Mouse (Mus musculus) midbrain, postnatal 0 days (tissue): ENCODE data around the gene Nsf. TPM values are rescaled to one million over a fixed set of nuclear protein-coding genes. Genes with fewer than 3 reads are reported as not detected.

Experiments used
- ATAC-seq: fragments of 200-750 bp; cut with Nextera tagmentation; 2 replicates; pipeline ENCODE4 v1.8.0; 2017; ENCODE audit warnings: moderate number of reproducible peaks, mild to moderate bottlenecking, moderate TSS enrichment, moderate library complexity; ENCODE audit not compliant: low FRiP score
- DNase-seq: peaks from one replicate; pipeline ENCODE4 v3.0.0-alpha.2; 2015; ENCODE audit warnings: low spot score
- H3K27ac ChIP-seq: fragments of 300-500 bp; sonication (generic); 2 replicates; pipeline ENCODE4 v1.5.1; 2014; ENCODE audit warnings: low read depth, mild to moderate bottlenecking, low read length, mixed read lengths
- H3K27me3 ChIP-seq: fragments of 300-500 bp; sonication (generic); 2 replicates; pipeline ENCODE4 v1.6.1; 2014; ENCODE audit warnings: low read length, control low read depth, mixed read lengths; ENCODE audit not compliant: insufficient read depth
- H3K36me3 ChIP-seq: fragments of 300-500 bp; sonication (generic); 2 replicates; pipeline ENCODE4 v1.6.1; 2014; ENCODE audit warnings: low read length, control low read depth, mixed read lengths; ENCODE audit not compliant: insufficient read depth
- H3K4me1 ChIP-seq: fragments of 300-500 bp; sonication (generic); 2 replicates; pipeline ENCODE4 v1.6.1; 2014; ENCODE audit warnings: mild to moderate bottlenecking, control low read depth, antibody characterized with exemption, low read length, mixed read lengths; ENCODE audit not compliant: insufficient read depth
- H3K4me2 ChIP-seq: fragments of 300-500 bp; sonication (generic); 2 replicates; pipeline ENCODE4 v1.6.1; 2014; ENCODE audit warnings: low read depth, mild to moderate bottlenecking, low read length, mixed read lengths; ENCODE audit not compliant: poor library complexity, severe bottlenecking
- H3K4me3 ChIP-seq: fragments of 300-500 bp; sonication (generic); 2 replicates; pipeline ENCODE4 v1.5.1; 2014; ENCODE audit warnings: low read depth, mild to moderate bottlenecking, low read length, moderate library complexity
- H3K9ac ChIP-seq: fragments of 300-500 bp; sonication (generic); replicated peaks from 2 replicates; pipeline ENCODE4 v1.6.1; 2014; ENCODE audit warnings: mild to moderate bottlenecking, low read length, moderate library complexity, mixed read lengths; ENCODE audit not compliant: poor library complexity, severe bottlenecking
- H3K9me3 ChIP-seq: fragments of 300-500 bp; sonication (generic); 2 replicates; pipeline ENCODE4 v1.6.1; 2016; ENCODE audit warnings: low read length, control low read depth
- CTCF ChIP-seq: IDR thresholded peaks from 2 replicates; pipeline ENCODE4 v1.5.1; 2016; ENCODE audit warnings: antibody characterized with exemption, mild to moderate bottlenecking
- WGBS: fragments of 180-500 bp; shearing (Covaris S2); extraction: QIAGEN DNeasy Blood & Tissue Kit; methylation state at CpG from one replicate; pipeline ENCODE4 v1.1.7; 2014; 5-methylcytosine and 5-hydroxymethylcytosine counted together
- polyA plus RNA-seq: library from polyadenylated mRNA; unstranded; fragments of >200 nt; fragmentation: Nextera tagmentation; extraction: Ambion mirVana; gene quantifications from 2 replicates; pipeline ENCODE4 v1.2.1, GENCODE M21; 2015
- total RNA-seq: library from RNA; depleted of rRNA; stranded (reverse); fragments of >200 nt; gene quantifications from 2 replicates; pipeline ENCODE4 v1.2.3, GENCODE M21; 2014

Nsf gene
- total and polyA plus RNA-seq, 2 experiments from 2014 or later = 167 to 272 TPM

DNA sequence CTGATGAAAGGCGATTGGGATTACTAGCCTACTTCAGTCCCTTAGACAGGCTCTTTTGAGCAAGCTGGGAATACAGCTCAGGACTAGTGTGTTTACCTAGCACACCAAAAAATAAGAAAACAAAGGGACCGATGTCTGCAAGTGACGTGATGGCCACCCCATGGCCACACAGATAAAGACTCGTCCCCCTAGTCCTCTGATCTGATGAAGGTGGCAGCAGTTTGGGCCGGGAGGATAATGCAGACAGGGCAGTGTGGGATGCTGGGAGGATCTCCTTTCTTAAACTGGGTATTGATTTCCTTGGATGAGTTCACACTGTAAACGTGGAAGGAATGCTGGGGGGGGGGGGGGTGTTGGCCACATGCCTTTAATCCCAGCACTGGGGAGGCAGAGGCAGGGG, 13.0 kb downstream of the Nsf start:
- H3K9ac ChIP-seq = no peak overlapping the region
- no peak for TF ChIP-seq CTCF
- H3K36me3 ChIP-seq = no peaks in the 10 kb centered on the region; the same call in 1 of the 2 replicates
- no peaks in the 10 kb centered on the region for H3K9me3 ChIP-seq
- H3K4me3 ChIP-seq = no peak overlapping the region
- WGBS = 70% methylated on average over 6 of the region's 6 CpGs
- ATAC-seq (no peak), DNase-seq (no peak)
- no peak overlapping the region for H3K4me2 ChIP-seq
- no peaks in the 10 kb centered on the region for H3K27me3 ChIP-seq
- no peaks in the 10 kb centered on the region for H3K4me1 ChIP-seq
- H3K27ac ChIP-seq = no peak overlapping the region

DNA sequence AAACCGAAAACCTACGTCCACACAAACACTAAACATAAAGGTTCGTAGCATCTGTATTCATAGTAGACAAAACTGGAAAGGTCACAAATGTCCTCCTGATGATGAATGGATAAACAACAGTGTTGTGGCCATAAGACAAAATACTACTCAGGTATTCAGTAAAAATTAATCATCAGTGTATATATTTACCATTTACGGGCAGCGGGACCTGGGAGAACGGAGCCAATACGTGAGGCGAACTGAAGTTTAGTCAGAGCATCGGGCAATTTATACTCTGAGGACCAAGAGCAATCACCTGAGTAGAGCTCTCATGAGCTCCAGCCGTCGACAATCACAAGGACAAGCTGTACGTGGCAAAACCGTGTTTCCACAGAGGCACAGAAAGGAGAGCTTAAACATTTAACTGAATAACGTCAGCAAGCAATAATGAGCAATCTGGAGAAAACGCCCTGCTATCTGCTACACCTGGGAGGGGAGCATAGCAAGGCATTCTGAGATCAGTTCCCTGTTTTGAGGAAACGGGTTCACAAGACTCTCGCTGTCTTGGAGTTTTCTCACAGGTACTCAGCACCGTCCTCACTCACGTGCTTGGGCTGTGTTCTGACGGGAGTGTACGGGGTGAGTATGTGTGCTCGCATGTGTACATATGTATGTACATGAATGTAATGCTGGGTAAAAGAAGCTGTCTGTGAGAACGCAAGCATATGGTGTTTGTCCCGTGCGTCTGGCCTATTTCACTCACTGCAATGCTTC, 15.7 kb downstream of the Nsf start:
- 92% methylated on average over 25 of the region's 25 CpGs for WGBS

DNA sequence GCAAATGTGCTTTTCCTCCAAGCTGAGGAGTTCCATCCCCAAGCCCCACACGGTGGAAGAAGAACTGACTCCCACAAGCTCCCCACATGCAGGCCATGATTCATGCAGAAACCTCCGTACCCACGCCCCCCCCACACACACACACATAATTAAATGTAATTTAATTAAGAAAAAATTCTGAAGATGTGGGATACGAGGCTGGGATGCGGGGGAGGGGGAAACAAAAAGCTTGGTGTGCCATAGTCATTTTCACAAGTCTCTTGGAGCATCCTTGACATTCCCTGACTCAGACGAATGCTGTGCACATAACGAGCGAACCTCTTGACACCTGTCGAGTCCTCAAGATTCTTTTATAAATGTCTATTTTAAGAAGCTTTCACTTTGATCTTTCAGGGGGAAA, 16.4 kb downstream of the Nsf start:
- H3K27me3 ChIP-seq = no peaks in the 10 kb centered on the region
- H3K9me3 ChIP-seq = no peaks in the 10 kb centered on the region
- ATAC-seq (no peak), DNase-seq (no peak)
- H3K9ac ChIP-seq = no peak overlapping the region
- H3K36me3 ChIP-seq = no peaks in the 10 kb centered on the region; the same call in 1 of the 2 replicates
- no peak overlapping the region for H3K4me2 ChIP-seq
- no peak overlapping the region for H3K27ac ChIP-seq
- no peaks in the 10 kb centered on the region for H3K4me1 ChIP-seq
- no peak overlapping the region for H3K4me3 ChIP-seq
- 77% methylated on average over 9 of the region's 9 CpGs for WGBS
- TF ChIP-seq CTCF = no peak

More for the DNA sequence above, 15.7 kb downstream of the Nsf start:
- no peaks in the 10 kb centered on the region; the same call in 1 of the 2 replicates for H3K36me3 ChIP-seq
- H3K9me3 ChIP-seq = no peaks in the 10 kb centered on the region
- no peak for TF ChIP-seq CTCF
- H3K4me3 ChIP-seq = no peak overlapping the region
- no peaks in the 10 kb centered on the region for H3K4me1 ChIP-seq
- no peak overlapping the region for H3K4me2 ChIP-seq
- DNase-seq = no peak
- H3K27ac ChIP-seq = no peak overlapping the region
- ATAC-seq = no peak
- no peaks in the 10 kb centered on the region for H3K27me3 ChIP-seq
- H3K9ac ChIP-seq = no peak overlapping the region

DNA sequence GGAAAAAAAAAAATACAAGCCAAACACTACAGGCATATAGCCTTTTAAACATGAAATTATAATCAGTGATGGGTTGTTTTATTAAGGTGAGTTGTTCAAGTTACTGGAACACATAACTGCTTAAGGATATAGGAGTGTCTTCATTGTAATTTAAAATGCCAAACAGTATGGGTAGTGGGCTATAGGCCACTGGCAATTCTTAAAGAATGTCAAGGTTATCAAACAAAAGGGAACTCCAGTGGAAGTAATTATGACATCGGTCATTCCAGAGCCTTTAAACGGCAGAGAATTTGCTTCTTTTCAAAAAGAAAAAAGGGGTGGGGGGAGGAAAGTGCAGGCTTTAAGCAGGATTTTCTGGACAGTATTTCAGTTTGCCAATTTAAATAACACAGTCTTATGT, 18.1 kb downstream of the Nsf start:
- H3K4me3 ChIP-seq = no peak overlapping the region
- H3K27me3 ChIP-seq = no peaks in the 10 kb centered on the region
- H3K4me2 ChIP-seq = no peak overlapping the region
- no peaks in the 10 kb centered on the region for H3K9me3 ChIP-seq
- TF ChIP-seq CTCF = no peak
- H3K36me3 ChIP-seq = no peaks in the 10 kb centered on the region
- no peaks in the 10 kb centered on the region for H3K4me1 ChIP-seq
- ATAC-seq (no peak), DNase-seq (no peak)
- H3K9ac ChIP-seq = no peak overlapping the region
- WGBS = 31% methylated on average over 2 of the region's 2 CpGs
- no peak overlapping the region for H3K27ac ChIP-seq

DNA sequence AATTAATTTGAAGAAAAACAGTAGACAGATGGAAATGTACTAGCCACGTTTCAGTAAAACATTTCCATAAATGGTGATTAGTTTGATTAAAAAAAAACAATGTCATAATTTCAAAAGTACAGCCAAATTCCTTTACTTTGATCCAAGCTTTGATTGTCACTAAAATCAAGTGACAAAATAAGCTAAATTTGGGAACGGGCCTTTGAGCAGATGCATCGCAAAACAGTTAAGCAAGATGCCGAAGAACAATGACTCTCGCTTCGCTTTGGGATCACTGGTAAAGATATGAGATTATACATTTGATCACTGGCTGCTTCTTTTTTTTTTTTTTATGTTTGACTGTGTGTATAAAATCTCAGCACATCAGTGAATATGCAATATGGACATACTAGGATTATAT, 20.0 kb downstream of the Nsf start:
- Histone ChIP-seq H3K4me2 (no peak overlapping the region), H3K9me3 (no peaks in the 10 kb centered on the region), H3K9ac (no peak overlapping the region), H3K27ac (no peak overlapping the region), H3K36me3 (no peaks in the 10 kb centered on the region), H3K27me3 (no peaks in the 10 kb centered on the region), H3K4me1 (no peaks in the 10 kb centered on the region), H3K4me3 (no peak overlapping the region)
- ATAC-seq (no peak), DNase-seq (no peak)
- TF ChIP-seq CTCF = no peak
- WGBS = 84% methylated on average over 6 of the region's 6 CpGs

DNA sequence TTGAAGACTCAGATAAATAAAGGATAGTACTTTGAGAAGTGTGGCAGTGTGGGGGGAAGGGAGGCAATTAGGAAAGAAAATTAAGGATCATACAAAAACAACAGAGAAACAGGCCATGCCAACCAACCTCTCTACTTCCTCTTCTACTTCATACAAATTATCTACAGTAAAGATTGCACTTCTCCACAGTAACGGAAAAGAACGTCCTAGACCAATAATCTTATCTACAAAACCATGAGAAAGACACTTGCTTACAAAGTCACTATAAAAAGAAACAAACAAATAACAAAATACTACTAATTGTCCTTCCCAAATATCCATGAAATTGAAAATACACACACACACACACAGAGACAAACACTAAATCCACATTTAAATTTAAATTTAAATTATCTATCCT, 29.9 kb downstream of the Nsf start:
- no peak overlapping the region for H3K4me2 ChIP-seq
- no peak overlapping the region for H3K27ac ChIP-seq
- no peak for TF ChIP-seq CTCF
- H3K27me3 ChIP-seq = no peaks in the 10 kb centered on the region
- 96% methylated on average over 2 of the region's 2 CpGs for WGBS
- H3K9ac ChIP-seq = no peak overlapping the region
- DNase-seq (no peak), ATAC-seq (no peak)
- no peak overlapping the region for H3K4me3 ChIP-seq
- H3K4me1 ChIP-seq = no peaks in the 10 kb centered on the region
- peaks cover 10% of the 10 kb centered on the region; the same call in 1 of the 2 replicates for H3K36me3 ChIP-seq
- no peaks in the 10 kb centered on the region for H3K9me3 ChIP-seq
